Mouse (Mus musculus) kidney, adult 2 months (tissue): Measurements from ENCODE around the gene Cd38.

Source experiments
- CTCF ChIP-seq: fragments of 200-500 bp; conservative IDR thresholded peaks from 2 replicates; pipeline ENCODE4 v1.5.1; 2011; ENCODE audit warnings: low read depth, mild to moderate bottlenecking, control low read depth, low read length, moderate library complexity, mixed read lengths; ENCODE audit not compliant: insufficient read depth, insufficient read length
- POLR2A ChIP-seq: fragments of 200-500 bp; IDR thresholded peaks from one replicate; pipeline ENCODE4 v1.6.1; 2011; ENCODE audit warnings: low read depth, low read length, control low read depth

GRCm38 (mm10) chr5:43820785-43821184 is 47.6 kb upstream of the Cd38 start:
- TF ChIP-seq CTCF (no peak), POLR2A (no peak)
